Comparison of ENCODE assay signal across 17 mouse cellular contexts in genomic region chr11:85258966-85259365, GRCm38 (mm10). TPM values are rescaled to one million over a fixed set of nuclear protein-coding genes. Genes with fewer than 3 reads are reported as not detected.
DNase-seq lines count a peak whose midpoint lies in the region; ATAC-seq and TF ChIP-seq lines count a peak whose summit lies in the region.
"Had no signal": no experiment of that assay in that cellular context is flagged by ENCODE, and none has a peak within 500 bp of the region (broad histone marks: within the 10 kb centered on the region; RNA-seq: fewer than 3 reads in every experiment).

No protein-coding gene starts in this region.

- H3K27ac ChIP-seq in gastrocnemius, adult 2 months: peak overlapping the region; percentile 17
- no peak overlapping the region for H3K27ac ChIP-seq in liver, adult 2 months (replicated peaks; ENCODE audit: insufficient read depth, low read depth, low read length)
- no peak overlapping the region for H3K27ac ChIP-seq in liver, embryonic 12.5 days
- H3K27ac ChIP-seq: embryonic facial prominence, embryonic 12.5 days; forebrain, embryonic 15.5 days; heart, embryonic 10.5 days; hindbrain, embryonic 15.5 days; kidney, embryonic 15.5 days; midbrain, embryonic 12.5 days had no signal

- H3K9me3 ChIP-seq in liver, embryonic 12.5 days (replicated peaks): no peaks in the 10 kb centered on the region
- H3K9me3 ChIP-seq: embryonic facial prominence, embryonic 12.5 days; forebrain, embryonic 15.5 days; heart, embryonic 10.5 days; hindbrain, embryonic 15.5 days; kidney, embryonic 15.5 days; midbrain, embryonic 12.5 days had no signal

- no peak for TF ChIP-seq CTCF in gastrocnemius, adult 2 months (IDR thresholded peaks at IDR 0.05)
- no peak for TF ChIP-seq CTCF in liver, adult 2 months (IDR thresholded peaks at IDR 0.05; ENCODE audit: low read depth, low read length)

- no peaks in the 10 kb centered on the region for H3K79me2 ChIP-seq in liver, adult 2 months (ENCODE audit: control insufficient read depth, insufficient read depth, low read length)

- TF ChIP-seq POLR2A in liver, adult 2 months (IDR thresholded peaks at IDR 0.05; ENCODE audit: extremely low read depth, insufficient read depth, low read length): no peak

- DNase-seq in gastrocnemius, adult 2 months: peak; percentile 48
- no peak for DNase-seq in gastrocnemius, postnatal 4 days (ENCODE audit: low spot score in 2 of 2)
- peak; percentile 87 for DNase-seq in liver, adult 2 months (ENCODE audit: extremely low read depth, low read depth, low spot score)
- peak; percentile 6 for DNase-seq in brain, adult 2 months (ENCODE audit: low read depth, low spot score)
- peak; percentile 79 for DNase-seq in skeletal muscle tissue, adult 2 months (ENCODE audit: low read depth, low spot score)
- DNase-seq in kidney, adult 11 months: no peak
- no peak for DNase-seq in left cerebral cortex, postnatal 14 days (ENCODE audit: low spot score in 2 of 2)
- DNase-seq: cerebellum, adult 9-11 months; lung, embryonic 14.5 days; thymus, adult 2 months had no signal

- H3K27me3 ChIP-seq in liver, adult 2 months (ENCODE audit: control insufficient read depth, insufficient read depth, low read length): no peaks in the 10 kb centered on the region
- no peaks in the 10 kb centered on the region for H3K27me3 ChIP-seq in liver, embryonic 12.5 days (replicated peaks)
- H3K27me3 ChIP-seq: embryonic facial prominence, embryonic 12.5 days; forebrain, embryonic 15.5 days; hindbrain, embryonic 15.5 days; kidney, embryonic 15.5 days; midbrain, embryonic 12.5 days had no signal

- peaks cover 3% of the 10 kb centered on the region for H3K4me1 ChIP-seq in liver, adult 2 months (ENCODE audit: control insufficient read depth, insufficient read depth, low read length)
- H3K4me1 ChIP-seq in liver, embryonic 12.5 days: peaks cover 16% of the 10 kb centered on the region
- H3K4me1 ChIP-seq: embryonic facial prominence, embryonic 12.5 days; forebrain, embryonic 15.5 days; hindbrain, embryonic 15.5 days; kidney, embryonic 15.5 days; midbrain, embryonic 12.5 days had no signal

- no peaks in the 10 kb centered on the region for H3K36me3 ChIP-seq in liver, adult 2 months (ENCODE audit: control insufficient read depth, insufficient read depth, low read length)
- H3K36me3 ChIP-seq in liver, embryonic 12.5 days: no peaks in the 10 kb centered on the region
- H3K36me3 ChIP-seq: embryonic facial prominence, embryonic 12.5 days; forebrain, embryonic 15.5 days; heart, embryonic 10.5 days; hindbrain, embryonic 15.5 days; kidney, embryonic 15.5 days; midbrain, embryonic 12.5 days had no signal

- no peak overlapping the region for H3K9ac ChIP-seq in liver, adult 2 months (ENCODE audit: low read depth, low read length)
- H3K9ac ChIP-seq in liver, embryonic 12.5 days: no peak overlapping the region
- H3K9ac ChIP-seq: embryonic facial prominence, embryonic 12.5 days; forebrain, embryonic 15.5 days; hindbrain, embryonic 15.5 days; kidney, embryonic 15.5 days; lung, embryonic 14.5 days; midbrain, embryonic 12.5 days had no signal

- whole genome bisulfite sequencing in liver, adult 2 months: 31% methylated on average over 11 of the region's 11 CpGs
- 82% methylated on average over 11 of the region's 11 CpGs for WGBS in liver, embryonic 12.5 days (ENCODE audit: insufficient replicate concordance)

- intact Hi-C loops in gastrocnemius, adult 2 months (cut with DNase I): no loop called here
- intact Hi-C loops in left cerebral cortex, postnatal 14 days (cut with DNase I): no loop called here

- H3K4me2 ChIP-seq in liver, embryonic 12.5 days: no peak overlapping the region
- H3K4me2 ChIP-seq: embryonic facial prominence, embryonic 12.5 days; forebrain, embryonic 15.5 days; hindbrain, embryonic 15.5 days; kidney, embryonic 15.5 days; lung, embryonic 14.5 days; midbrain, embryonic 12.5 days had no signal

- ATAC-seq in liver, embryonic 12.5 days: no peak
- ATAC-seq: forebrain, embryonic 15.5 days had no signal

- H3K4me3 ChIP-seq in gastrocnemius, adult 2 months: no peak overlapping the region
- no peak overlapping the region for H3K4me3 ChIP-seq in liver, adult 2 months (ENCODE audit: insufficient read depth, low read depth, low read length)
- H3K4me3 ChIP-seq in liver, embryonic 12.5 days: no peak overlapping the region
- H3K4me3 ChIP-seq: embryonic facial prominence, embryonic 12.5 days; forebrain, embryonic 15.5 days; heart, embryonic 10.5 days; hindbrain, embryonic 15.5 days; kidney, embryonic 15.5 days; midbrain, embryonic 12.5 days had no signal

RNA-seq across cellular contexts. Expression of gene Appbp2, which starts 24.0 kb away (rescaled TPM):
- total RNA-seq in gastrocnemius, adult 2 months (2021): 10 to 100 TPM in 1 of 2 experiments, 1 to 10 TPM in 1; 8.1 to 10.8 TPM
- 10 to 100 TPM; 27.2 to 27.4 TPM for total RNA-seq in gastrocnemius, postnatal 4 days (2021)
- total RNA-seq in liver, adult 2 months (2014; rRNA removed): 10.5 and 11.6 TPM in 2 replicates
- 5.2 and 5.5 TPM in 2 replicates for polyA plus RNA-seq in liver, adult 2 months (2012; rRNA removed)
- 22.9 and 23.8 TPM in 2 replicates for polyA plus RNA-seq in liver, embryonic 12.5 days (2016; fragmentation: Nextera tagmentation; extraction: Ambion mirVana)
- 10 to 100 TPM; 62.9 to 65.2 TPM for total RNA-seq in left cerebral cortex, postnatal 14 days (2021)

RNA-seq across cellular contexts. Expression of gene Ppm1d, which starts 52.1 kb away (rescaled TPM):
- 1 to 10 TPM; 5.6 to 6.5 TPM for total RNA-seq in gastrocnemius, adult 2 months (2021)
- total RNA-seq in gastrocnemius, postnatal 4 days (2021): 10 to 100 TPM; 11.8 to 15.3 TPM
- 2.8 and 3.1 TPM in 2 replicates for total RNA-seq in liver, adult 2 months (2014; rRNA removed)
- 1.5 and 1.7 TPM in 2 replicates for polyA plus RNA-seq in liver, adult 2 months (2012; rRNA removed)
- 25.9 and 26.1 TPM in 2 replicates for polyA plus RNA-seq in liver, embryonic 12.5 days (2016; fragmentation: Nextera tagmentation; extraction: Ambion mirVana)
- 10 to 100 TPM; 18.1 to 18.9 TPM for total RNA-seq in left cerebral cortex, postnatal 14 days (2021)

Comparison
In these comparisons a context has a peak if more than half of its experiments do, and no peak if none do; other contexts are left out.
1. DNase-seq: peak in gastrocnemius, adult 2 months (single experiment), liver, adult 2 months (single experiment), brain, adult 2 months (single experiment) and skeletal muscle tissue, adult 2 months (single experiment); none in gastrocnemius, postnatal 4 days (0 of 2), kidney, adult 11 months (single experiment) and left cerebral cortex, postnatal 14 days (0 of 2).